Mouse (Mus musculus) embryonic facial prominence, embryonic 13.5 days (tissue): ENCODE data around the gene Celf2. TPM values are rescaled to one million over a fixed set of nuclear protein-coding genes. Genes with fewer than 3 reads are reported as not detected.
A peak's percentile ranks its signal among the peaks of the same experiment; 100 is the strongest.

ENCODE experiments used
- ATAC-seq: fragments of 200-750 bp; cut with Nextera tagmentation; 2 replicates; pipeline ENCODE4 v1.8.0; 2017; ENCODE audit warnings: low read depth; ENCODE audit not compliant: insufficient number of reproducible peaks, insufficient read depth, low FRiP score, low TSS enrichment
- H3K27ac ChIP-seq: fragments of 300-500 bp; sonication (generic); 2 replicates; pipeline ENCODE4 v1.5.1; 2015; ENCODE audit warnings: moderate library complexity, mild to moderate bottlenecking, inconsistent platforms
- H3K27me3 ChIP-seq: fragments of 300-500 bp; sonication (generic); 2 replicates; pipeline ENCODE4 v1.6.1; 2015; ENCODE audit warnings: mild to moderate bottlenecking, inconsistent platforms
- H3K36me3 ChIP-seq: fragments of 300-500 bp; sonication (generic); 2 replicates; pipeline ENCODE4 v1.6.1; 2015; ENCODE audit warnings: mild to moderate bottlenecking, inconsistent platforms
- H3K4me1 ChIP-seq: fragments of 300-500 bp; sonication (generic); 2 replicates; pipeline ENCODE4 v1.6.1; 2015; ENCODE audit warnings: inconsistent platforms
- H3K4me2 ChIP-seq: fragments of 300-500 bp; sonication (generic); 2 replicates; pipeline ENCODE4 v1.6.1; 2015; ENCODE audit warnings: moderate library complexity, mild to moderate bottlenecking, inconsistent platforms
- H3K4me3 ChIP-seq: fragments of 300-500 bp; sonication (generic); 2 replicates; pipeline ENCODE4 v1.5.1; 2015; ENCODE audit warnings: mild to moderate bottlenecking, inconsistent platforms
- H3K9ac ChIP-seq: fragments of 300-500 bp; sonication (generic); 2 replicates; pipeline ENCODE4 v1.6.1; 2015; ENCODE audit warnings: mild to moderate bottlenecking, inconsistent platforms
- H3K9me3 ChIP-seq: fragments of 300-500 bp; sonication (generic); 2 replicates; pipeline ENCODE4 v1.6.1; 2016; ENCODE audit warnings: inconsistent platforms
- WGBS: fragments of 180-500 bp; shearing (Covaris S2); methylation state at CpG from one replicate; pipeline ENCODE4 v1.1.7; 2015; ENCODE audit warnings: mixed read lengths; 5-methylcytosine and 5-hydroxymethylcytosine counted together
- polyA plus RNA-seq: library from polyadenylated mRNA; unstranded; fragments of >200 nt; fragmentation: Nextera tagmentation; extraction: Ambion mirVana; gene quantifications from 2 replicates; pipeline ENCODE4 v1.2.1, GENCODE M21; 2015

Gene Celf2
- polyA plus RNA-seq, 1 experiment from 2014 or later, result 43.6 TPM

DNA sequence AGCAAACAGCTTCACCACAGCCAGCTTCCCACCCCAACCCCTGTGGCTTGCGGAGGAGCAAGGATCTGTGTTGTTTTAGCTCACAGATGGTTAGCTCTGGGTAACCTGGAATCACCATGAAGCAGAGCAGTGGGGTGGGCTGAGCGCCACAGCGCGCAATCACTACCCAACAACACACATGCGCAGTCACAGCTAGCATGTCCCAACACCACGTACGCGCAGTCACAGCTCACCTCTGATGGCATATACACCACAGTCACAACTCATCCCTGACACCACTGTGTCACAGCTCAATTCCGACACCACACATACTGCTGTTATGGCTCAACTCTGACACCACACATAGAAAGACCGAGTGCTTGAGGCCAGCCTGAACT is 985.5 kb downstream of the Celf2 start:
- H3K27me3 ChIP-seq, result no peaks in the 10 kb centered on the region
- H3K36me3 ChIP-seq, result no peaks in the 10 kb centered on the region
- no peak overlapping the region; the same call in 1 of the 2 replicates for H3K4me2 ChIP-seq
- no peak overlapping the region for H3K27ac ChIP-seq
- H3K9me3 ChIP-seq, result no peaks in the 10 kb centered on the region
- no peaks in the 10 kb centered on the region for H3K4me1 ChIP-seq
- no peak overlapping the region for H3K9ac ChIP-seq
- H3K4me3 ChIP-seq, result no peak overlapping the region
- 90% methylated on average over 10 of the region's 10 CpGs for WGBS
- no peak for ATAC-seq

DNA sequence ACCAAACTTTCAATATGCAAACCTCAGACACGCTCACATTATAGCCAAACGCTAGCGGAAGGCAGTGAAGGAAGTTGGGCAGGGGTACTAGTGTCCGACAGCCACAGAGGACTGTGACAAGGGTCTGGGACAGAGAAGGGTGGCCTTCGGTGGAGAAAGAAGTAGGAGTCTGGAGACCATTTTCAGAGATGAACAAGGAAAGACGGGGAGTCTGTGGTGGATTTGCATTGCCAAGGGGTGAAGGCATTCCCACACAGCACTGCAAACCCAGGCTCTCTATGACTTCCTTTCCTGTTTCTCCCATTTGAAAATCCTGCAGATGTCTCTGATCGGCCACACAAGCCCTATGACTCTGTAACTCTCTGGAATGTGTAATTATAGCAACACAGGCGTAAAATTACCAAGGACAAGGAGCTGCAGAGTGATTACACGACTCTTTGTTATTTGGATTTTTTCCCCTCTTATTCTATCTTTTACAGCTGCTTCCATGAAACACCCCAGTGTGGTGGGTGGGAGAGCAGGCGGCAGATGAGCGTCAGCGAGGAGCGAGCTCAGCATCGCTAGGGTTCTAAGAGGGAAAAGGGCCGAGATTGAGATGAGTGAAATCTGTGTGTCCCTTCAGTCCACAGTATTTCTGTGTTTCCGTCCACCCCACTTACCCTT is 986.0 kb downstream of the Celf2 start:
- H3K27me3 ChIP-seq, result no peaks in the 10 kb centered on the region
- H3K4me2 ChIP-seq, result no peak overlapping the region; the same call in 1 of the 2 replicates
- H3K36me3 ChIP-seq, result no peaks in the 10 kb centered on the region
- no peak overlapping the region for H3K27ac ChIP-seq
- H3K9ac ChIP-seq, result no peak overlapping the region
- H3K9me3 ChIP-seq, result no peaks in the 10 kb centered on the region
- no peak overlapping the region for H3K4me3 ChIP-seq
- WGBS, result 63% methylated on average over 16 of the region's 16 CpGs
- no peaks in the 10 kb centered on the region for H3K4me1 ChIP-seq
- ATAC-seq, result no peak

DNA sequence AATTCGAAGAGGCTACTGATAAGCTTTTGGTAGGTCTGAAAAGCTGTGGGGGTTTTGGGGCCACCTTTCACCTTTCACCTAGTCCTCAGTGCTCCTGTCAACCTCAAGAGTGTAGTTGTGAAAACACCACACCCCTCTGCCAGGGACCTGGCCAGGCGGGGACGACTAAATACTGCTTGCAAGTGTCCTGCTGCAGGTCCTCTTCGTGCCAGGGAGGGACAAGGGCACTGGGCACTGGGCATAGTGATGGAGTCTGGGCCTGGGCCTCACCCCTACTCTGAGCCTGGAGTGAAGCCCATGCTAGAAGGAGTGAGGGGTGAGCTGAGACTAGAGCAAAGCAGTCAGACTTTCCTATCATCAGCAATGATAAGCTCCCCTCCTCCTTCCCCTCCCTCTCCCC is 987.0 kb downstream of the Celf2 start:
- no peak overlapping the region for H3K4me3 ChIP-seq
- H3K4me1 ChIP-seq, result no peaks in the 10 kb centered on the region
- no peak overlapping the region for H3K9ac ChIP-seq
- H3K4me2 ChIP-seq, result no peak overlapping the region
- WGBS, result 88% methylated on average over 4 of the region's 4 CpGs
- H3K27ac ChIP-seq, result no peak overlapping the region
- no peak for ATAC-seq
- H3K9me3 ChIP-seq, result no peaks in the 10 kb centered on the region
- no peaks in the 10 kb centered on the region for H3K27me3 ChIP-seq
- no peaks in the 10 kb centered on the region for H3K36me3 ChIP-seq

- ATAC-seq, result no peak
- Histone ChIP-seq H3K4me2 (no peak overlapping the region), H3K27me3 (no peaks in the 10 kb centered on the region), H3K36me3 (no peaks in the 10 kb centered on the region), H3K4me1 (no peaks in the 10 kb centered on the region), H3K9me3 (no peaks in the 10 kb centered on the region), H3K9ac (no peak overlapping the region), H3K4me3 (no peak overlapping the region), H3K27ac (no peak overlapping the region)
- WGBS, result 73% methylated on average over 7 of the region's 7 CpGs
Observed at GRCm38 (mm10) chr2:6513176-6513575, 996.2 kb downstream of the Celf2 start.

- 57% methylated on average over 3 of the region's 3 CpGs for WGBS
- ATAC-seq, result no peak
Observed at GRCm38 (mm10) chr2:6507071-6507470, 1002.3 kb downstream of the Celf2 start.

DNA sequence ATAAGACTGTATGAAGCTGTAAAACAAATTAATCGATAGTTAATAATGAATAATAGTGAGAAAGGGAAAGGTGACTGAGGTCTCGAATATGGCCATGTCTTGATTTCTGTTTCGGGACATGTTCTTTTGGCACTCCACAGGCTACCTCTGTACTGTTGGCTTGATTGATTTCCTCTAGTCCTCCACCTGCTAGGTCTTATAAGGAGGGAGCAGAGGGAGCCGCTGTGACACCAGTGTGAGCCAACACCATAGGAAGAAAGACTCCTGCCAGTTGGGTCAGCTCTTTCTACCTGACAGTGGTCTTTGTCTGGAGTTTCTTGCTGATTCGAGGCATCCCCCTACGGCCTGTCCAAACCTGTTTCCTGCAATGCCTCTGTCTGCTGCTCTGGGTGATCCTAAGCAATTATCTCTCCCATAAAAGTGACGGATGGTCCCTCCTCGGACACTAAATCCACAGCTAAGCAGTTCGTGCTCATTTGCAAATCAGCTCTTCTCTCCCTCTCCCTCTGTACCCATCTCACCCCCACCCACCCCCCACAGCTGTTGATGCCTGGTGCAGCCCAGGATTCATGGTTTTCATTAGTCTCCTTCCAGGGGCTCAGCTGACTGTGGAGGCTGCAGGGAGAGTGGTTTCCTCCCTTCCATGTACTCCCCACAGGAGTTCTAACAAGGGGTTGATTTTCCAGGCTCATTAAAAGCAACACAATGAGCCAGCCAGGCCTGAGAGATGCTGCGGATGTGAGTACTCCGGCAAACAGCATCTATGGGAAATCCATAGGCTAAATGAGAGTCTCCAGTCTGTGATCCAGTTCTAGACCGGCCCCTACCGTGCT is 1003.2 kb downstream of the Celf2 start:
- Histone ChIP-seq H3K27me3 (no peaks in the 10 kb centered on the region), H3K9me3 (no peaks in the 10 kb centered on the region), H3K9ac (no peak overlapping the region), H3K4me1 (peaks cover 14% of the 10 kb centered on the region), H3K27ac (peak overlapping the region; percentile 62), H3K36me3 (no peaks in the 10 kb centered on the region), H3K4me2 (no peak overlapping the region; the same call in 1 of the 2 replicates), H3K4me3 (no peak overlapping the region)
- 44% methylated on average over 13 of the region's 13 CpGs for WGBS
- no peak for ATAC-seq

More at GRCm38 (mm10) chr2:6507071-6507470, 1002.3 kb downstream of the Celf2 start:
- Histone ChIP-seq H3K4me2 (no peak overlapping the region), H3K27me3 (no peaks in the 10 kb centered on the region), H3K27ac (0 out of 2 replicates have a peak overlapping the region, but pooled peaks have one; percentile 62), H3K9me3 (no peaks in the 10 kb centered on the region), H3K36me3 (no peaks in the 10 kb centered on the region), H3K4me3 (no peak overlapping the region), H3K4me1 (peaks cover 14% of the 10 kb centered on the region), H3K9ac (no peak overlapping the region)

- H3K27ac ChIP-seq, result no peak overlapping the region
- no peak overlapping the region for H3K4me2 ChIP-seq
- no peaks in the 10 kb centered on the region for H3K36me3 ChIP-seq
- no peak overlapping the region for H3K9ac ChIP-seq
- ATAC-seq, result no peak
- 81% methylated on average over 12 of the region's 12 CpGs for WGBS
- peaks cover 14% of the 10 kb centered on the region for H3K4me1 ChIP-seq
- H3K4me3 ChIP-seq, result no peak overlapping the region
- no peaks in the 10 kb centered on the region for H3K27me3 ChIP-seq
- no peaks in the 10 kb centered on the region for H3K9me3 ChIP-seq
Observed at GRCm38 (mm10) chr2:6505531-6505930, 1003.8 kb downstream of the Celf2 start.

GRCm38 (mm10) chr2:6498101-6498500 is 1011.3 kb downstream of the Celf2 start:
- whole genome bisulfite sequencing, result 69% methylated on average over 12 of the region's 12 CpGs
- no peak overlapping the region for H3K4me2 ChIP-seq
- no peaks in the 10 kb centered on the region for H3K27me3 ChIP-seq
- peaks cover 11% of the 10 kb centered on the region; the same call in 1 of the 2 replicates for H3K4me1 ChIP-seq
- no peaks in the 10 kb centered on the region for H3K9me3 ChIP-seq
- no peak overlapping the region for H3K4me3 ChIP-seq
- no peak overlapping the region for H3K9ac ChIP-seq
- no peaks in the 10 kb centered on the region for H3K36me3 ChIP-seq
- ATAC-seq, result no peak
- H3K27ac ChIP-seq, result peak overlapping the region; percentile 34; the same call in 1 of the 2 replicates

DNA sequence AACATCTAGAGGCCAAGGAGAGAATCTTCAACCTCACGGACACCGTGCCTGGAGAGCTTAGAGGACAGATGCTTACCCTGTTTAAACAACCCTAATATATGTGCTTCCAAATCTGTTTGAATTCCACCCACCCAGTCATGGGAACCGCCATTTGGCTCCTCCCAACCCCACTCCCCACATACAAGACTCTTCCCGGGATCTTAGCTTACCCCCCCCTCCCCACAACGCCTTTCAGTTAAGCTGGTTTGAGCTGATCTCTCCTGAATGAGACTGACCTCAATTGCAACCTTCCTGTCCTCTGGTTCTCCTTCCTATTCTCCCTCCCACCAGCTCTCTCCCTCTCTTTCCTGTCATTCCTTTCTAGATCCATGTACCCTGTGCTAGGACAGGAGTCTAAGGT is 1011.7 kb downstream of the Celf2 start:
- 59% methylated on average over 5 of the region's 5 CpGs for WGBS
- H3K4me3 ChIP-seq, result no peak overlapping the region
- no peaks in the 10 kb centered on the region for H3K27me3 ChIP-seq
- H3K9ac ChIP-seq, result no peak overlapping the region
- ATAC-seq, result no peak
- no peak overlapping the region for H3K27ac ChIP-seq
- no peaks in the 10 kb centered on the region for H3K36me3 ChIP-seq
- H3K4me2 ChIP-seq, result no peak overlapping the region
- no peaks in the 10 kb centered on the region for H3K9me3 ChIP-seq
- H3K4me1 ChIP-seq, result peaks cover 11% of the 10 kb centered on the region; the same call in 1 of the 2 replicates

- no peak overlapping the region for H3K4me3 ChIP-seq
- no peak overlapping the region for H3K9ac ChIP-seq
- no peak for ATAC-seq
- H3K4me1 ChIP-seq, result peaks cover 11% of the 10 kb centered on the region; the same call in 1 of the 2 replicates
- H3K36me3 ChIP-seq, result no peaks in the 10 kb centered on the region
- no peaks in the 10 kb centered on the region for H3K9me3 ChIP-seq
- WGBS, result 68% methylated on average over 5 of the region's 5 CpGs
- no peak overlapping the region for H3K4me2 ChIP-seq
- H3K27ac ChIP-seq, result no peak overlapping the region
- no peaks in the 10 kb centered on the region for H3K27me3 ChIP-seq
Observed at GRCm38 (mm10) chr2:6493886-6494285, 1015.5 kb downstream of the Celf2 start.

DNA sequence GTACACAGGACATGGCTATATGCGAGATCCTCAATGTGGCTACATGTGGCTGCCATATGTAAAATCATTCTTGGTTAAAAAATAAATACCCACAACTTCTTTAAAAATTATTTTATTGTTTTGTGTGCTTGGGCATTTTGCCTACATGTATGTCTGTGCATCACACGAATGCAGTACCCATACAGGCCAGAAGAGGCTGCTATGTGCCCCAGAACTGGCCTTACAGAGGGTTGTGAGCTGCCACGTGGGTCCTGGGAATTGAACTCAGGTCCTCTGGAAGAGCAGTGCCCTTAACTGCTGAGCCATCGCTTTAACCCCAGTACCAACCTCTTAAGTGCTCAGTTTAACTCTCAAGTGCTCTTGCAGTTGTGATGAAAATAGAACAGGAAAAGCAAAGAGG is 1018.5 kb downstream of the Celf2 start:
- WGBS, result 76% methylated on average over 4 of the region's 4 CpGs
- no peak for ATAC-seq
- Histone ChIP-seq H3K4me3 (no peak overlapping the region), H3K27ac (no peak overlapping the region), H3K4me2 (no peak overlapping the region), H3K27me3 (no peaks in the 10 kb centered on the region), H3K9me3 (no peaks in the 10 kb centered on the region), H3K9ac (no peak overlapping the region), H3K36me3 (no peaks in the 10 kb centered on the region), H3K4me1 (no peaks in the 10 kb centered on the region)

- Histone ChIP-seq H3K4me3 (no peak overlapping the region), H3K9me3 (no peaks in the 10 kb centered on the region), H3K4me1 (no peaks in the 10 kb centered on the region), H3K36me3 (no peaks in the 10 kb centered on the region), H3K9ac (no peak overlapping the region), H3K27me3 (no peaks in the 10 kb centered on the region), H3K27ac (no peak overlapping the region), H3K4me2 (no peak overlapping the region)
- 89% methylated on average over 6 of the region's 6 CpGs for WGBS
- ATAC-seq, result no peak
Observed at GRCm38 (mm10) chr2:6490076-6490475, 1019.3 kb downstream of the Celf2 start.
